Mouse (Mus musculus): ENCODE measurements around the gene Bloc1s5. TPM values are rescaled to one million over a fixed set of nuclear protein-coding genes. Genes with fewer than 3 reads are reported as not detected.

Bloc1s5 gene
- polyA plus RNA-seq, 1 experiment from 2014 or later, result 26.0 TPM

DNA sequence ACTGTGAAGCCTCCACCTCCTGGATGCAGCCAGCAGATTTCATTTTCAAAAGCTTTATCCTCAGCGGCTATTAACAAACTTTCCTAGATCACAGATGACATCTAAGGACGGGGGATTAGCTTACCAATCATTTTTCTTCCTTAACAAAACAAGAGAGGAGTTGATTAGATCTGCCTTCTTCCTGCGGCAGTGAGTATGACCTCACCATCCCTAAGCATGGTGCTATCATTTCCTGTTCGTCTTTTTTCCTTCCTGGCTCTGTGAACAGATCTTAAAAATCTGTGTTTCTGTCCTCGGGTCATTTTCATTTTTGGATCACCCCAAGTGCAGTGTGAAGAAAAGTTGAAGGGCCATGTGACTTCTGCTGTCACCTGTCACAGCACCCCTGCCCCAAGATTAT, 20.6 kb downstream of the Bloc1s5 start:
- ATAC-seq (ENCODE audit: insufficient number of reproducible peaks, low FRiP score, low TSS enrichment, low read depth) (no peak), DNase-seq (ENCODE audit: low spot score) (no peak)
- no peak overlapping the region for H3K4me2 ChIP-seq (ENCODE audit: low read depth, severe bottlenecking)
- H3K27ac ChIP-seq (replicated peaks; ENCODE audit: low read depth, low read length), result no peak overlapping the region
- H3K4me3 ChIP-seq (ENCODE audit: low read depth, low read length), result no peak overlapping the region
- no peaks in the 10 kb centered on the region for H3K4me1 ChIP-seq (ENCODE audit: control insufficient read depth, insufficient read depth, low read length)
- 75% methylated on average over 5 of the region's 5 CpGs for WGBS
- H3K9ac ChIP-seq (ENCODE audit: low read length), result no peak overlapping the region
- H3K36me3 ChIP-seq (ENCODE audit: control insufficient read depth, insufficient read depth, low read length), result peaks cover 6% of the 10 kb centered on the region; the same call in 1 of the 2 replicates
- no peaks in the 10 kb centered on the region for H3K27me3 ChIP-seq (ENCODE audit: control insufficient read depth, insufficient read depth, low read length)
- H3K9me3 ChIP-seq (ENCODE audit: control insufficient read depth, low read length), result no peaks in the 10 kb centered on the region

DNA sequence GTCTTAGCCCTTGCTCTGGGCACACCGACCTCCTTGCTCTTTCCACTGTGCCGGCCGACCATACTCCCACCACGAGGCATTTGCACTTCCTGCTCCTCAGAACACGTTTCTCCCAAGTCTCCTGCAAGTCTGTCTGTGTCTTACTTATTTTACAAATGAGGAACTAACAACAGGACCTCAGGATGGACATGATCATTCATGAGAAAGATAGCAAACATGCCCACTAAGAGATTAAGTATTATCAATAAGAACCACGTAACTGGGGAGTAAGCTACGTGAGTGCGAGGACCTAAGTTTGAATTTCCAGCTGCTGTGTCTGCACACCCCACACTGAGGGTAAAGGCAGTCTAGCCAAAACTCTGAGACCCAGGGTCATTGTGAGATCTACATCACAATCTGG, 21.3 kb downstream of the Bloc1s5 start:
- Histone ChIP-seq H3K4me2 (ENCODE audit: low read depth, severe bottlenecking) (no peak overlapping the region), H3K27ac (replicated peaks; ENCODE audit: low read depth, low read length) (no peak overlapping the region), H3K4me3 (ENCODE audit: low read depth, low read length) (no peak overlapping the region), H3K36me3 (ENCODE audit: control insufficient read depth, insufficient read depth, low read length) (peaks cover 6% of the 10 kb centered on the region), H3K27me3 (ENCODE audit: control insufficient read depth, insufficient read depth, low read length) (no peaks in the 10 kb centered on the region), H3K9ac (ENCODE audit: low read length) (no peak overlapping the region), H3K4me1 (ENCODE audit: control insufficient read depth, insufficient read depth, low read length) (no peaks in the 10 kb centered on the region), H3K9me3 (ENCODE audit: control insufficient read depth, low read length) (no peaks in the 10 kb centered on the region)
- ATAC-seq (ENCODE audit: insufficient number of reproducible peaks, low FRiP score, low TSS enrichment, low read depth) (no peak), DNase-seq (ENCODE audit: low spot score) (no peak)
- 92% methylated on average over 8 of the region's 8 CpGs for WGBS

DNA sequence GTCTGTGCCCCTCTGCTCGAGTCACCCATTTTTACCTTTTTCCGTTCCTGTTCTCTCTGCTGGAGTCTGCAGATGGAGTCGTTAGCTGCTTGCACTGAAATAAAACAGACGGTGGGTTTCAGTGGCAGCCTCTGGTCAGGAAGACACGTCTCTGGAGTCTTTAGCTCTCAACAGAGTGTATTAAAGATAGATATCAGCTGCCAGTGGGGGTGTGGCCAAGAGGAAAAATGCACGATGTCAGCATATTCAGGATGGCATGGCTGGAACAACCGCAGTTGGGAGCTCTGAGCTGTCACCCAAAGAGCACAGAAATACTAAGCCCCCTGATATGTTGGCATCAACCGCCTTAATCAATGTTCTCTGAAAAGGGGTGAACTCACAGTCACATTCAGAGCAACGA, 22.3 kb downstream of the Bloc1s5 start:
- no peaks in the 10 kb centered on the region for H3K27me3 ChIP-seq (ENCODE audit: control insufficient read depth, insufficient read depth, low read length)
- no peaks in the 10 kb centered on the region for H3K9me3 ChIP-seq (ENCODE audit: control insufficient read depth, low read length)
- H3K4me2 ChIP-seq (ENCODE audit: low read depth, severe bottlenecking), result no peak overlapping the region
- DNase-seq (ENCODE audit: low spot score), result no peak
- no peak overlapping the region for H3K4me3 ChIP-seq (ENCODE audit: low read depth, low read length)
- no peak for ATAC-seq (ENCODE audit: insufficient number of reproducible peaks, low FRiP score, low TSS enrichment, low read depth)
- no peaks in the 10 kb centered on the region for H3K4me1 ChIP-seq (ENCODE audit: control insufficient read depth, insufficient read depth, low read length)
- WGBS, result 86% methylated on average over 9 of the region's 9 CpGs
- no peak overlapping the region for H3K27ac ChIP-seq (replicated peaks; ENCODE audit: low read depth, low read length)
- peaks cover 6% of the 10 kb centered on the region for H3K36me3 ChIP-seq (ENCODE audit: control insufficient read depth, insufficient read depth, low read length)
- no peak overlapping the region for H3K9ac ChIP-seq (ENCODE audit: low read length)

DNA sequence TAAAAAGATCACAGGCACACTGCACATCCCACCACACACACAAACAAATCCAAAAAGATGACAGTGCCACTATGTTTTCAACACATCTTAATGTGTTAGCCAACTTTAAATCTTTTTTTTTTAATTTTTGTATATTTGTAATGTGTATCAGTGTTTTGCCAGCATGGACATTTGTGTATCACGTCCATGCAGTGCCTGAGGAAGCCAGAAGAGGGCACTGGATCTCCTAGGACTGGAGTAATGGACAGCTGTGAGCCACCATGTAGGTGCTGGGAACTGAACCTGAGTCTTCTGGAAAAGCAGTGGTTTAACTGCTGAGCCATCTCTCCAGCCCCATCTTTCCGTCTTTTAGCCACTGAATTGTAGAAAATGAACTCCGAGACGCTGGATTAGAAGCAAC, 22.7 kb downstream of the Bloc1s5 start:
- Histone ChIP-seq H3K9me3 (ENCODE audit: control insufficient read depth, low read length) (no peaks in the 10 kb centered on the region), H3K27ac (replicated peaks; ENCODE audit: low read depth, low read length) (no peak overlapping the region), H3K9ac (ENCODE audit: low read length) (no peak overlapping the region), H3K36me3 (ENCODE audit: control insufficient read depth, insufficient read depth, low read length) (peaks cover 6% of the 10 kb centered on the region), H3K4me3 (ENCODE audit: low read depth, low read length) (no peak overlapping the region), H3K4me1 (ENCODE audit: control insufficient read depth, insufficient read depth, low read length) (no peaks in the 10 kb centered on the region), H3K27me3 (ENCODE audit: control insufficient read depth, insufficient read depth, low read length) (no peaks in the 10 kb centered on the region), H3K4me2 (ENCODE audit: low read depth, severe bottlenecking) (no peak overlapping the region)
- DNase-seq (ENCODE audit: low spot score) (no peak), ATAC-seq (ENCODE audit: insufficient number of reproducible peaks, low FRiP score, low TSS enrichment, low read depth) (no peak)
- 94% methylated on average over 4 of the region's 4 CpGs for WGBS

DNA sequence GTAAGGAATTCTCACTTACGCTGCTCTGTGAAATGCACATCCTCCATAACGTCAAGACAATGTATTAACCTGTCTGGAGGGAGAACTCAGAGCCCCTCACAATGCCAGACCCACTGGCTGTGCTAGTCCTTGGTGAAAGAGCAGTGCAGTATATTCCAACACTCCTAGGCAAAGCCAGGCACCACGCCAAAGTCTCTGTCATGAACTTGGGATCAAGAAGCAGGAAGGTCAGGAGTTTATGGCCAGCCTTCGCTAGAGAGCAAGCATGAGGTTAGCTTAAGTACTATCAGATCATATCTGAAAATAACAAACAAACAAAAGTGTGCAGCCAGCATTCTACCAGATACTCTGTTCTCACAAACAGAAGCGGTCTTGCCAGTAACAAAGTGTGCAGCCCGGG, 24.6 kb downstream of the Bloc1s5 start:
- H3K4me2 ChIP-seq (ENCODE audit: low read depth, severe bottlenecking), result no peak overlapping the region
- H3K9me3 ChIP-seq (ENCODE audit: control insufficient read depth, low read length), result no peaks in the 10 kb centered on the region
- ATAC-seq (ENCODE audit: insufficient number of reproducible peaks, low FRiP score, low TSS enrichment, low read depth), result no peak
- 90% methylated on average over 6 of the region's 6 CpGs for WGBS
- no peaks in the 10 kb centered on the region for H3K4me1 ChIP-seq (ENCODE audit: control insufficient read depth, insufficient read depth, low read length)
- H3K9ac ChIP-seq (ENCODE audit: low read length), result no peak overlapping the region
- H3K36me3 ChIP-seq (ENCODE audit: control insufficient read depth, insufficient read depth, low read length), result peaks cover 4% of the 10 kb centered on the region
- no peak overlapping the region for H3K4me3 ChIP-seq (ENCODE audit: low read depth, low read length)
- H3K27me3 ChIP-seq (ENCODE audit: control insufficient read depth, insufficient read depth, low read length), result no peaks in the 10 kb centered on the region
- no peak for DNase-seq (ENCODE audit: low spot score)
- H3K27ac ChIP-seq (replicated peaks; ENCODE audit: low read depth, low read length), result no peak overlapping the region

DNA sequence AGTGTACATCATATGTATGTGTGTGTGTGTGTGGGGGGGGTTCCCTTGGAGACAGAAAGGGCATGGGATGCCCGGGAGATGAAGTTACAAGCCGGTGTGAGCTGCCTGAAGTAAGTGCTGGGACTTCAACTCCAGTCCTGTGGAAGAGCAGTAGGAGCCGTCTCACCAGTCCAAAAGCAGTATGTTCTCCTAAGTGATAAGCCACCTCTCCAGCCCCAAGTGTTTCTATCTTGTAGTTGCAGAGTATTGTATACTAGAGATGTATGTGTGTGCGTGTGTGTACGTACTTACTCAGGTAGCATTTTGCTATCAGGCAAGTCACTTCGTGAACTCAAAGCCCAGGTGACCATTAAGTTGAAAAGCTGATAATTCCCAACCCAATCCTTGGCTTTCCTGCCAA, 27.8 kb downstream of the Bloc1s5 start:
- WGBS, result 94% methylated on average over 6 of the region's 6 CpGs
- Histone ChIP-seq H3K27me3 (ENCODE audit: control insufficient read depth, insufficient read depth, low read length) (no peaks in the 10 kb centered on the region), H3K36me3 (ENCODE audit: control insufficient read depth, insufficient read depth, low read length) (no peaks in the 10 kb centered on the region; the same call in 1 of the 2 replicates), H3K9me3 (ENCODE audit: control insufficient read depth, low read length) (no peaks in the 10 kb centered on the region), H3K4me3 (ENCODE audit: low read depth, low read length) (no peak overlapping the region), H3K4me2 (ENCODE audit: low read depth, severe bottlenecking) (no peak overlapping the region), H3K9ac (ENCODE audit: low read length) (no peak overlapping the region), H3K4me1 (ENCODE audit: control insufficient read depth, insufficient read depth, low read length) (no peaks in the 10 kb centered on the region), H3K27ac (replicated peaks; ENCODE audit: low read depth, low read length) (no peak overlapping the region)
- DNase-seq (ENCODE audit: low spot score), result no peak
- no peak for ATAC-seq (ENCODE audit: insufficient number of reproducible peaks, low FRiP score, low TSS enrichment, low read depth)

DNA sequence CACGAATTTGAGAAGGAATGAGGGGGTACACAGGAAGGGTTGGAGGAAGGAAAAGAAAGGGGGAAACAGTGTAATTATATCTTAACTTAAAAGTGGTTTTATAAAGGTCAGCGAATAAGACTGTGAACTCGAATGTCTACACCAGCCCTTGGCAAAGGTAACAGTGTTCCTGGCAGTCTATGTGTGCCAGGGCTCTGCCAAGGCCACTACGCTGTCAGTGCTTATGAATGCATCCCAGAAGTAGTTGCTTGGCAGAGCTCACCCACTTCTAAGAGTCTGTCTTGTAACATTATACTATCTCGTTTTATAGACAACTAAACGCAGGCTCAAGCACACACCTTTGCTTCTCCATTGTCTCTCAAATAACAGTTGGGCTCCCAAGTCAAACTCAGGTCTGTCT, 29.6 kb downstream of the Bloc1s5 start:
- Histone ChIP-seq H3K27ac (replicated peaks; ENCODE audit: low read depth, low read length) (no peak overlapping the region), H3K9me3 (ENCODE audit: control insufficient read depth, low read length) (no peaks in the 10 kb centered on the region), H3K4me1 (ENCODE audit: control insufficient read depth, insufficient read depth, low read length) (no peaks in the 10 kb centered on the region), H3K4me2 (ENCODE audit: low read depth, severe bottlenecking) (no peak overlapping the region), H3K27me3 (ENCODE audit: control insufficient read depth, insufficient read depth, low read length) (no peaks in the 10 kb centered on the region), H3K4me3 (ENCODE audit: low read depth, low read length) (no peak overlapping the region), H3K9ac (ENCODE audit: low read length) (no peak overlapping the region), H3K36me3 (ENCODE audit: control insufficient read depth, insufficient read depth, low read length) (no peaks in the 10 kb centered on the region; the same call in 1 of the 2 replicates)
- DNase-seq (ENCODE audit: low spot score), result no peak
- 88% methylated on average over 6 of the region's 6 CpGs for WGBS
- ATAC-seq (ENCODE audit: insufficient number of reproducible peaks, low FRiP score, low TSS enrichment, low read depth), result no peak

DNA sequence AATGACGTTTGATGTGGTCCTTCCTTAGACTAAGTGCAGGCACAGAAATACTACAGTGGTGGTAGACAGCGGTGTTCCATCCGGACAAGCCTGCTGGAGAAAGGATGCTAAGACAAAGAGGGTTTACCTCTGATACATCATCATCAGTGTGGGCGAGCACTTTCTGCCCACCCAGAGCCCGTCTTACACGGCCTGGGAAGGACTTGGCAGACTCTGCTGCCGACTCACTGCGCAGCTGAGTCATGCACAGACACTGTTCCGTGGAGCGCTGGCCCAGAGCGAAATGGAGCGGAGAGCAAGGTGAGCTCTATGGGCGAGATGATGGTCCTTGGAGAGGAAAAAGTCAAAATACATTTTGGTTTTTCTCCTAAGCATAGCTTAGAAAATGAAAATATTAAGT, 31.9 kb downstream of the Bloc1s5 start:
- no peaks in the 10 kb centered on the region for H3K9me3 ChIP-seq (ENCODE audit: control insufficient read depth, low read length)
- DNase-seq (ENCODE audit: low spot score) (no peak), ATAC-seq (ENCODE audit: insufficient number of reproducible peaks, low FRiP score, low TSS enrichment, low read depth) (no peak)
- WGBS, result 94% methylated on average over 13 of the region's 13 CpGs
- no peaks in the 10 kb centered on the region for H3K27me3 ChIP-seq (ENCODE audit: control insufficient read depth, insufficient read depth, low read length)
- H3K27ac ChIP-seq (replicated peaks; ENCODE audit: low read depth, low read length), result no peak overlapping the region
- H3K4me3 ChIP-seq (ENCODE audit: low read depth, low read length), result no peak overlapping the region
- no peaks in the 10 kb centered on the region; the same call in 1 of the 2 replicates for H3K36me3 ChIP-seq (ENCODE audit: control insufficient read depth, insufficient read depth, low read length)
- H3K4me2 ChIP-seq (ENCODE audit: low read depth, severe bottlenecking), result no peak overlapping the region
- H3K9ac ChIP-seq (ENCODE audit: low read length), result no peak overlapping the region
- H3K4me1 ChIP-seq (ENCODE audit: control insufficient read depth, insufficient read depth, low read length), result no peaks in the 10 kb centered on the region

DNA sequence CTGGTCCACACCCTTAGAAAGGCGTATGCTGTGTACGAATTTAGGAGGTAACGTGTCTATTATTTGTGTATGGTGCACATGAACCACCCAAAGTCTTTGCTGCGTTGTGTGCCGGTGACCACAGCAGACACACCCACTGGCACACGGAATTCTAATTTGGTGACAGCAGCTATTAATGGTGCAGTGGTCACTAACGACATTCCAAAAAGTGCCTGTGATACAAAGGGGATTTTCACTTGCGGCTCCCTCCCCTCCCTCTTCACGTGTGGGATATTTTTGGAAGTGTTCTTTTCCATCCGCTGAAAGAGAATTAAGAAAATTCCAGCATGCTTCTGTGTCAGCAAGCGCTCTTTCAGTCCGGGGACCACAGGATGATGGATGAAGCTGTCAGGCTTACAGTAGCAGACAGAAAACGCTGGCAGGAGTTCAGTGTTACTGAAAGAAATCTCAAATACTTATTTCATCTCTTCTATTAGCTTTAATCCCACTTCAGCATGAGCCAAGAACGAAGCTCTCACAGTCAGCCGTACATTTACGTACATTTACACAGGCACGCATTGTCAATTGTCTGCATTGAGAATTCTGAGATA, 32.6 kb downstream of the Bloc1s5 start:
- 84% methylated on average over 17 of the region's 17 CpGs for WGBS
- no peaks in the 10 kb centered on the region for H3K9me3 ChIP-seq (ENCODE audit: control insufficient read depth, low read length)
- no peak for DNase-seq (ENCODE audit: low spot score)

More for the DNA sequence above, 32.6 kb downstream of the Bloc1s5 start:
- no peak overlapping the region for H3K9ac ChIP-seq (ENCODE audit: low read length)
- H3K4me1 ChIP-seq (ENCODE audit: control insufficient read depth, insufficient read depth, low read length), result no peaks in the 10 kb centered on the region
- no peaks in the 10 kb centered on the region; the same call in 1 of the 2 replicates for H3K36me3 ChIP-seq (ENCODE audit: control insufficient read depth, insufficient read depth, low read length)
- no peak overlapping the region for H3K4me2 ChIP-seq (ENCODE audit: low read depth, severe bottlenecking)
- no peak for ATAC-seq (ENCODE audit: insufficient number of reproducible peaks, low FRiP score, low TSS enrichment, low read depth)
- H3K4me3 ChIP-seq (ENCODE audit: low read depth, low read length), result no peak overlapping the region
- no peak overlapping the region for H3K27ac ChIP-seq (replicated peaks; ENCODE audit: low read depth, low read length)
- H3K27me3 ChIP-seq (ENCODE audit: control insufficient read depth, insufficient read depth, low read length), result no peaks in the 10 kb centered on the region

All from limb, embryonic 11.5 days (tissue).